Mouse (Mus musculus): ENCODE data around the gene Rchy1. TPM values are rescaled to one million over a fixed set of nuclear protein-coding genes. Genes with fewer than 3 reads are reported as not detected.

The Rchy1 gene
- total and polyA plus RNA-seq, 3 experiments: 24.8 to 74.4 (median 26.9) TPM

DNA sequence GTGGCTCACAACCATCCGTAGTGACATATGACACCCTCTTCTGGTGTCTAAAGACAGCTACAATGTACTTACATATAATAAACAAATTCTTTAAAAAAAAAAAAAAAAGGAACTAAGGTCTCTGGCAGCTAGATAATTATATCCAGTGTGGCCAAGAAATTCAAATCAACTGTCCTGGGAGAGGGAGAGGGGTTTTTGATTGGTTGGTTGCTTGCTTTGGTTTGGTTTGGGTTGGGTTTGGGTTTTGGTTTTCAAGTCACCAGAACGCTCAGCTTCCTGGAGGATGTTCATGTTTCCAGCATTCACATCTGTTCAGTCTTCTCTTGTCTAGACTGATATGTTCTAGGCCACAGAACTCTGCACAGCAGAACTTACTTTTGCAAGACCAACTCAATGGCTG is 30.2 kb upstream of the Rchy1 start:
- H3K79me2 ChIP-seq (ENCODE audit: control insufficient read depth, insufficient read depth, low read length, poor library complexity): no peaks in the 10 kb centered on the region
- no peak overlapping the region for H3K9ac ChIP-seq (ENCODE audit: control insufficient read depth, low read depth, low read length, poor library complexity, severe bottlenecking)
- no peak overlapping the region for H3K27ac ChIP-seq (ENCODE audit: control insufficient read depth, low read depth, low read length)
- DNase-seq (ENCODE audit: low read depth, low spot score): peak; percentile 60
- no peaks in the 10 kb centered on the region for H3K9me3 ChIP-seq (replicated peaks; ENCODE audit: insufficient read depth, low read length)
- H3K36me3 ChIP-seq (ENCODE audit: control insufficient read depth in 1 of 2, insufficient read depth in 2 of 2, low read length in 2 of 2): peaks cover 0 to 15% of the 10 kb centered on the region in 2 experiments; a peak in 2 of 4 replicates
- no peak overlapping the region for H3K4me3 ChIP-seq (ENCODE audit: control insufficient read depth in 1 of 2, insufficient read depth in 1 of 2, low read depth in 2 of 2, low read length in 2 of 2)
- TF ChIP-seq JUND (IDR thresholded peaks at IDR 0.05; ENCODE audit: low read depth, low read length) (no peak), USF2 (IDR thresholded peaks at IDR 0.05; ENCODE audit: borderline replicate concordance in 1 of 2, insufficient read depth in 1 of 2, low read depth in 1 of 2, low read length in 2 of 2) (no peak), GATA1 (IDR thresholded peaks at IDR 0.05; ENCODE audit: low read depth, low read length) (peak; percentile 33; the same call in 1 of the 2 replicates), ZNF384 (IDR thresholded peaks at IDR 0.05; ENCODE audit: low read depth, low read length) (peak; percentile 91), EP300 (IDR thresholded peaks at IDR 0.05; ENCODE audit: low read depth in 1 of 2, low read length in 2 of 2) (0 out of 4 replicates have a peak, but pooled peaks of 1 of the 2 experiments have one; percentile 10)
- peaks cover 4 to 21% of the 10 kb centered on the region in 2 experiments; a peak in 3 of 4 replicates for H3K4me1 ChIP-seq (ENCODE audit: control insufficient read depth in 1 of 2, insufficient read depth in 2 of 2, low read length in 2 of 2)
- no peaks in the 10 kb centered on the region for H3K27me3 ChIP-seq (ENCODE audit: control insufficient read depth in 1 of 2, insufficient read depth in 2 of 2, low read length in 2 of 2)

- Histone ChIP-seq H3K36me3 (ENCODE audit: control insufficient read depth in 1 of 2, insufficient read depth in 2 of 2, low read length in 2 of 2) (peaks cover 0 to 15% of the 10 kb centered on the region in 2 experiments; a peak in 2 of 4 replicates), H3K4me3 (ENCODE audit: control insufficient read depth in 1 of 2, insufficient read depth in 1 of 2, low read depth in 2 of 2, low read length in 2 of 2) (no peak overlapping the region), H3K4me1 (ENCODE audit: control insufficient read depth in 1 of 2, insufficient read depth in 2 of 2, low read length in 2 of 2) (peaks cover 4 to 21% of the 10 kb centered on the region in 2 experiments; a peak in 3 of 4 replicates), H3K27ac (ENCODE audit: control insufficient read depth, low read depth, low read length) (peak overlapping the region; percentile 7; the same call in 1 of the 2 replicates), H3K9me3 (replicated peaks; ENCODE audit: insufficient read depth, low read length) (no peaks in the 10 kb centered on the region), H3K9ac (ENCODE audit: control insufficient read depth, low read depth, low read length, poor library complexity, severe bottlenecking) (no peak overlapping the region), H3K27me3 (ENCODE audit: control insufficient read depth in 1 of 2, insufficient read depth in 2 of 2, low read length in 2 of 2) (no peaks in the 10 kb centered on the region), H3K79me2 (ENCODE audit: control insufficient read depth, insufficient read depth, low read length, poor library complexity) (no peaks in the 10 kb centered on the region)
- DNase-seq (ENCODE audit: low read depth, low spot score): peak; percentile 61
- TF ChIP-seq MXI1 (IDR thresholded peaks at IDR 0.05; ENCODE audit: low read depth, low read length): no peak
- no peak for TF ChIP-seq SMC3 (IDR thresholded peaks at IDR 0.05; ENCODE audit: low read depth, low read length)
- TF ChIP-seq POLR2A (IDR thresholded peaks at IDR 0.05; ENCODE audit: control insufficient read depth in 1 of 2, insufficient read depth in 1 of 2, low read depth in 1 of 2, low read length in 2 of 2, poor library complexity in 1 of 2): peak in 1 of 2 experiments; percentile 43; a peak in 1 of 4 replicates
- peak; percentile 5; the same call in 1 of the 2 replicates for TF ChIP-seq ETS1 (IDR thresholded peaks at IDR 0.05; ENCODE audit: low read depth, low read length)
- peak; percentile 39; the same call in 1 of the 2 replicates for TF ChIP-seq GATA1 (IDR thresholded peaks at IDR 0.05; ENCODE audit: low read depth, low read length)
- no peak for TF ChIP-seq TAL1 (IDR thresholded peaks at IDR 0.05; ENCODE audit: low read length)
- peak; percentile 73 for TF ChIP-seq ZMIZ1 (IDR thresholded peaks at IDR 0.05; ENCODE audit: low read depth, low read length)
- no peak for TF ChIP-seq NRF1 (IDR thresholded peaks at IDR 0.05; ENCODE audit: insufficient read depth, low read depth, low read length, poor library complexity, severe bottlenecking)
- TF ChIP-seq EP300 (IDR thresholded peaks at IDR 0.05; ENCODE audit: low read depth in 1 of 2, low read length in 2 of 2): 0 out of 4 replicates have a peak, but pooled peaks have one; percentile 16 to 48
- peak; percentile 87 for TF ChIP-seq TBP (IDR thresholded peaks at IDR 0.05; ENCODE audit: low read depth, low read length)
Observed at GRCm38 (mm10) chr5:91991191-91991937, 28.5 kb upstream of the Rchy1 start.

All from MEL (cell line).